In genomic region chr3:104863786-104864650, GRCm38 (mm10) we compare ENCODE assay signal across 7 mouse cellular contexts. TPM values are rescaled to one million over a fixed set of nuclear protein-coding genes. Genes with fewer than 3 reads are reported as not detected.
DNase-seq lines count a peak whose midpoint lies in the region; ATAC-seq lines count a peak whose summit lies in the region.

Gene St7l (plus strand): TSS chr3:104864005.
Gene Capza1 (minus strand): TSS chr3:104864505.

- DNase-seq in adrenal gland, adult 18-20 months (ENCODE audit: low spot score in 2 of 2), result peak; percentile 84
- peak; percentile 92 for DNase-seq in embryo, embryonic 10.5 days (ENCODE audit: low spot score)
- DNase-seq in gastrocnemius, postnatal 14 days, result peak; percentile 93
- peak; percentile 91 for DNase-seq in intestine, embryonic 14.5 days (ENCODE audit: low spot score)
- DNase-seq in left cerebral cortex, postnatal 14 days (ENCODE audit: low spot score in 2 of 2), result peak; percentile 85 to 90
- DNase-seq in mesoderm, embryonic 11.5 days (ENCODE audit: low read depth, low spot score), result peak; percentile 89
- DNase-seq in skeletal muscle tissue, adult 2 months (ENCODE audit: low read depth, low spot score), result peak; percentile 87

- peak within 1 kb of the TSS; percentile 91 for H3K9ac ChIP-seq in intestine, embryonic 14.5 days (ENCODE audit: low read length)

- intact Hi-C loops in gastrocnemius, postnatal 14 days (cut with DNase I; ENCODE audit: low total_unique reads), result loop anchor here (5.0 kb wide), 1 partner anchor 72 kb away; no protein-coding TSS in a partner anchor
- intact Hi-C loops in left cerebral cortex, postnatal 14 days (cut with DNase I), result loop anchor here (5.0 kb wide), 2 partner anchors 72 to 188 kb away; partner anchors contain the start of gene Cttnbp2nl

- H3K9me3 ChIP-seq in intestine, embryonic 14.5 days (ENCODE audit: control insufficient read depth, low read length), result no peaks in the 10 kb centered on the region

- H3K36me3 ChIP-seq in intestine, embryonic 14.5 days (ENCODE audit: control insufficient read depth, insufficient read depth, low read length), result peaks cover 8% of the 10 kb centered on the region

- peak within 1 kb of the TSS; percentile 98 for H3K27ac ChIP-seq in intestine, embryonic 14.5 days (ENCODE audit: low read depth)

- peak within 1 kb of the TSS; percentile 83 for H3K4me2 ChIP-seq in intestine, embryonic 14.5 days (ENCODE audit: low read length)

- peaks cover 25% of the 10 kb centered on the region for H3K4me1 ChIP-seq in intestine, embryonic 14.5 days (replicated peaks; ENCODE audit: control insufficient read depth, insufficient read depth, low read length)

- ATAC-seq in intestine, embryonic 14.5 days (replicated peaks; ENCODE audit: low FRiP score, low TSS enrichment, low read depth), result peak; percentile 96

- WGBS in intestine, embryonic 14.5 days, result under 1% methylated on average over 43 of the region's 43 CpGs

- peak within 1 kb of the TSS; percentile 97 for H3K4me3 ChIP-seq in intestine, embryonic 14.5 days (ENCODE audit: low read depth, low read length)

- H3K27me3 ChIP-seq in intestine, embryonic 14.5 days (replicated peaks; ENCODE audit: control insufficient read depth, insufficient read depth, low read length), result no peaks in the 10 kb centered on the region

RNA-seq across cellular contexts. Expression of gene St7l, which starts in this region (rescaled TPM):
- total RNA-seq in adrenal gland, adult 18-20 months (2021), result 10 to 100 TPM; 44.5 to 59.5 TPM
- total RNA-seq in gastrocnemius, postnatal 14 days (2021), result 10 to 100 TPM; 14.0 to 17.3 TPM
- polyA plus RNA-seq in intestine, embryonic 14.5 days (2014; fragmentation: Nextera tagmentation; extraction: Ambion mirVana), result 33.1 and 34.6 TPM in 2 replicates
- total RNA-seq in left cerebral cortex, postnatal 14 days (2021), result 10 to 100 TPM; 31.7 to 33.7 TPM

RNA-seq across cellular contexts. Expression of gene Capza1, which starts in this region (rescaled TPM):
- total RNA-seq in adrenal gland, adult 18-20 months (2021), result 10 to 100 TPM; 88.8 to 93.1 TPM
- 10 to 100 TPM; 30.8 to 33.5 TPM for total RNA-seq in gastrocnemius, postnatal 14 days (2021)
- polyA plus RNA-seq in intestine, embryonic 14.5 days (2014; fragmentation: Nextera tagmentation; extraction: Ambion mirVana), result 194 and 209 TPM in 2 replicates
- total RNA-seq in left cerebral cortex, postnatal 14 days (2021), result 10 to 100 TPM; 35.8 to 43.4 TPM

Comparison
In these comparisons a context has a peak if more than half of its experiments do, and no peak if none do; other contexts are left out.
1. Peak in every context shown above with its lines: DNase-seq, ATAC-seq, H3K4me3 ChIP-seq and H3K27ac ChIP-seq.